Mouse (Mus musculus): Measurements from ENCODE around the gene Dvl3. TPM values are rescaled to one million over a fixed set of nuclear protein-coding genes. Genes with fewer than 3 reads are reported as not detected.
A peak's percentile ranks its signal among the peaks of the same experiment; 100 is the strongest.

The Dvl3 gene
- polyA plus RNA-seq, 1 experiment, result 60.2 TPM

DNA sequence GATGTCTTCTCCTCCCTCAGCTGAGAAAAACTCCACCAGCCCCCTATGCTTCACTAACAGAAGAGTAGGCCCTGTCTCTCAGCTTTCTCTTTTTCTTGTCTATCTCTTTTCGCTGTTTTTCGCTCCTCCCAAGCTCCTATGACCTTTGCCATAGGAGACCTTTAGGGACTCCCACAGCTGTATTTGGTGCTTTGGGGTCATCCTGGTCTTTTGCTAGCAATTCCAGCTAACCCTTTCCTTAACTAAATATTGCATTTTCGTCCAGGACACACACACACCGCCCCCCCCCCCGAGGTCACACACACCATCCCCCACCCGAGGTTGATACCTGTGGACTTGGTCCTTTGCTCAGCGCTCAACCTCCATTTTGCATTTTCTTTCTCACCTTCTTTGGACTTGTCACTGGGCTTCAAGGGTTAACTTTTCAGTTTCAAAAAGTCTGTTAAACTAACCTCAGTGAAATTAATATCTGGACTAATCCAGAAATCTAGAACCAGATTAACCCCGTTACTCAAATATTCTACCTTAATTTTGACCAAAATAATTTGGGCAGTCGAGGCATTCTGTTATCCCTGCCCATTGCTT, 19.4 kb downstream of the Dvl3 start:
- Histone ChIP-seq H3K27ac (ENCODE audit: insufficient read depth, low read length) (peak overlapping the region; percentile 82), H3K27me3 (ENCODE audit: control insufficient read depth, insufficient read depth, low read length) (no peaks in the 10 kb centered on the region), H3K4me1 (ENCODE audit: control insufficient read depth, insufficient read depth, low read length) (peaks cover 11% of the 10 kb centered on the region), H3K4me3 (replicated peaks; ENCODE audit: insufficient read depth, low read depth, low read length) (peak overlapping the region; percentile 92)
- no peak for DNase-seq
- TF ChIP-seq POLR2A (IDR thresholded peaks at IDR 0.05; ENCODE audit: borderline replicate concordance, insufficient read depth, low read length), result no peak
- no peak for TF ChIP-seq CTCF (IDR thresholded peaks at IDR 0.05; ENCODE audit: borderline replicate concordance, insufficient read depth, low read depth, low read length)
- 18% methylated on average over 9 of the region's 9 CpGs for WGBS

GRCm38 (mm10) chr16:20537071-20537471, 20.3 kb downstream of the Dvl3 start:
- no peaks in the 10 kb centered on the region for H3K27me3 ChIP-seq (ENCODE audit: control insufficient read depth, insufficient read depth, low read length)
- DNase-seq, result peak; percentile 57 to 66
- 0 out of 2 replicates have a peak overlapping the region, but pooled peaks have one; percentile 28 for H3K27ac ChIP-seq (ENCODE audit: insufficient read depth, low read length)
- peaks cover 11% of the 10 kb centered on the region for H3K4me1 ChIP-seq (ENCODE audit: control insufficient read depth, insufficient read depth, low read length)
- H3K4me3 ChIP-seq (replicated peaks; ENCODE audit: insufficient read depth, low read depth, low read length), result peak overlapping the region; percentile 92
- TF ChIP-seq CTCF (IDR thresholded peaks at IDR 0.05; ENCODE audit: borderline replicate concordance, insufficient read depth, low read depth, low read length), result no peak
- TF ChIP-seq POLR2A (IDR thresholded peaks at IDR 0.05; ENCODE audit: borderline replicate concordance, insufficient read depth, low read length), result no peak
- under 1% methylated on average over 5 of the region's 5 CpGs for WGBS

- no peak overlapping the region for H3K27ac ChIP-seq (ENCODE audit: insufficient read depth, low read length)
- WGBS, result 13% methylated on average over 6 of the region's 6 CpGs
Measured at GRCm38 (mm10) chr16:20537601-20538320, 21.0 kb downstream of the Dvl3 start.

DNA sequence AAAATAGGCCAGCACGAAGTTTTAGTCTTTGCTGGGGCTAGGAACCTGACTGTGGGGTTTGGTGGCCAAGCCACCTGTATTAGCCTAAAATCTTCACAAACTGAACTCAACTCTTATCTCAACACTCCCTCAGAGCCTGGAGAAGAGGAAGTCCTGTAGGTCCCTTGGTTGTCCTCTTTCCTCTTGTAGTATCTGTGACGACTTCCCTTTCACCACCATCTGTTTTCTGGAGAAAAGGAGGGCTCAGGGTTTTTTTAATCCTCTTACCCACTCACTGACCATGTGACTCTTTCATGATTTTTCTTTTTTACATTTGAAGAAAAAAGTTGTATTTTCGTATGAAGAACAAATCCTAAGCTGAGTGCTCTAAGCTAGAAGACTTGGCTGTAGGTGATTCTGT, 22.9 kb downstream of the Dvl3 start:
- H3K4me3 ChIP-seq (replicated peaks; ENCODE audit: insufficient read depth, low read depth, low read length), result no peak overlapping the region
- WGBS, result 69% methylated on average over 3 of the region's 3 CpGs
- peaks cover 11% of the 10 kb centered on the region for H3K4me1 ChIP-seq (ENCODE audit: control insufficient read depth, insufficient read depth, low read length)
- TF ChIP-seq CTCF (IDR thresholded peaks at IDR 0.05; ENCODE audit: borderline replicate concordance, insufficient read depth, low read depth, low read length) (no peak), POLR2A (IDR thresholded peaks at IDR 0.05; ENCODE audit: borderline replicate concordance, insufficient read depth, low read length) (no peak)
- H3K27ac ChIP-seq (ENCODE audit: insufficient read depth, low read length), result no peak overlapping the region
- no peak for DNase-seq
- no peaks in the 10 kb centered on the region for H3K27me3 ChIP-seq (ENCODE audit: control insufficient read depth, insufficient read depth, low read length)

More at GRCm38 (mm10) chr16:20537601-20538320, 21.0 kb downstream of the Dvl3 start:
- no peaks in the 10 kb centered on the region for H3K27me3 ChIP-seq (ENCODE audit: control insufficient read depth, insufficient read depth, low read length)
- peak overlapping the region; percentile 92 for H3K4me3 ChIP-seq (replicated peaks; ENCODE audit: insufficient read depth, low read depth, low read length)
- TF ChIP-seq CTCF (IDR thresholded peaks at IDR 0.05; ENCODE audit: borderline replicate concordance, insufficient read depth, low read depth, low read length) (no peak), POLR2A (IDR thresholded peaks at IDR 0.05; ENCODE audit: borderline replicate concordance, insufficient read depth, low read length) (no peak)
- DNase-seq, result no peak
- H3K4me1 ChIP-seq (ENCODE audit: control insufficient read depth, insufficient read depth, low read length), result peaks cover 11% of the 10 kb centered on the region

DNA sequence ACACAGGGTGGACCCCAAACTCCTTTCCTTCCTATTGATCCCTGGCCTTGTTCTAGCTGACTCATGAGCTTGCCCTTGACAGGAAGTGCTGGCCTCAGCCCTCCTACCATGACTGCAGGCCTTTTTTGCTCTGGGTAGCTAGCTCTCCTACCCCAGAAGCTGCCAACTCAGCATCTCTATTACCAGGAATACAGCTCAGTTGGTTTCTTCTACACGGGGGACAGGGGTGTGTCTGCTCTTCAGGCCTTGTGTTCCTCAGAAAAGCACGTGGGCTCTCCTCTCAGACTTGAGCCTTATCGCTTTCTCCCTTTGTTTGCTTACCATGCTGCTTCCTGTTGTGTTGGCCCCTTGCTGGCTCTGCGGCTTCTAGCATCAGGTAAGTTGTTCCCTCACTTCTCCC, 23.7 kb downstream of the Dvl3 start:
- TF ChIP-seq POLR2A (IDR thresholded peaks at IDR 0.05; ENCODE audit: borderline replicate concordance, insufficient read depth, low read length) (no peak), CTCF (IDR thresholded peaks at IDR 0.05; ENCODE audit: borderline replicate concordance, insufficient read depth, low read depth, low read length) (no peak)
- Histone ChIP-seq H3K27me3 (ENCODE audit: control insufficient read depth, insufficient read depth, low read length) (no peaks in the 10 kb centered on the region), H3K27ac (ENCODE audit: insufficient read depth, low read length) (no peak overlapping the region), H3K4me1 (ENCODE audit: control insufficient read depth, insufficient read depth, low read length) (peaks cover 11% of the 10 kb centered on the region), H3K4me3 (replicated peaks; ENCODE audit: insufficient read depth, low read depth, low read length) (no peak overlapping the region)
- DNase-seq, result no peak
- WGBS, result 86% methylated on average over 4 of the region's 4 CpGs

DNA sequence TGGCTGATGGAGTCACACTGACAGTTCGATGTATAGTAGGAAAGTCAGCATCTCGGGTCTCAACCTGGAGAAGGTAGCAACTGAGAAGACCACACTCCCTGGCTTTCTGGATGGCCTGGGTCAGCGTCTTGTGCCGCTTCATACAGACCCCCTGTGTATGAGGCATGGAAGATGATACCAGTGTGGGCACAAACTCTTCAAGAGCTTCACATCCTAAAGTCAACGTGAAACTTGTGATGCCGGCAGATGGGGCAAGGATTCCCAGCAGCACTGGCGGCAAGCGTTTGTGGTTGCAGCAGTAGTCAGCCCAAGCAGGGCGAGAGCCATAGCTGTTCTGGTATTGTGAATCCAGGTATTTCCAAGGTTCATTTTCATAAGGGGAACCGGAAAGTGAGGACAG, 28.9 kb downstream of the Dvl3 start:
- no peaks in the 10 kb centered on the region; the same call in 1 of the 2 replicates for H3K4me1 ChIP-seq (ENCODE audit: control insufficient read depth, insufficient read depth, low read length)
- TF ChIP-seq POLR2A (IDR thresholded peaks at IDR 0.05; ENCODE audit: borderline replicate concordance, insufficient read depth, low read length), result no peak
- no peak for TF ChIP-seq CTCF (IDR thresholded peaks at IDR 0.05; ENCODE audit: borderline replicate concordance, insufficient read depth, low read depth, low read length)
- 89% methylated on average over 10 of the region's 10 CpGs for WGBS
- H3K4me3 ChIP-seq (replicated peaks; ENCODE audit: insufficient read depth, low read depth, low read length), result no peak overlapping the region
- DNase-seq, result no peak
- H3K27ac ChIP-seq (ENCODE audit: insufficient read depth, low read length), result no peak overlapping the region
- H3K27me3 ChIP-seq (ENCODE audit: control insufficient read depth, insufficient read depth, low read length), result no peaks in the 10 kb centered on the region

DNA sequence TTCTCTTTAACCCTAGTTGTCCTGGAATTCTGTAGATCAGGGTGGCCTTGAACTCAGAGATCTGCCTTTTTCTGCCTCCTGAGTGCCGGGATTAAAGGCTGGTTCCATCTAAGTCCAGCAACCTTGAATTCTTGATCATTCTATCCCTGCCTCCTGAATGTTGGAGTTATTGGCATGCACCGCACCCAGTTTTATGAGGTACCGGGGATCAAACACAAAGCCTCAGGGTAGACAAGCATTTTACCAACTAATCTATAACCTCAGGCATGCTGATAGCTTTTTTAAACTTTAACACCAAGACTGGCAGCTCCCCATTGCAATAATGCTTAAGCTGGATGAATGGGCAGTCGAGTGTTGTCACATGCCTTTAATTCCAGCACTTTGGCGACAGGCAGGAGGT, 30.6 kb downstream of the Dvl3 start:
- Histone ChIP-seq H3K27ac (ENCODE audit: insufficient read depth, low read length) (no peak overlapping the region), H3K4me3 (replicated peaks; ENCODE audit: insufficient read depth, low read depth, low read length) (no peak overlapping the region), H3K27me3 (ENCODE audit: control insufficient read depth, insufficient read depth, low read length) (no peaks in the 10 kb centered on the region), H3K4me1 (ENCODE audit: control insufficient read depth, insufficient read depth, low read length) (no peaks in the 10 kb centered on the region; the same call in 1 of the 2 replicates)
- 60% methylated on average over 5 of the region's 5 CpGs for WGBS
- TF ChIP-seq POLR2A (IDR thresholded peaks at IDR 0.05; ENCODE audit: borderline replicate concordance, insufficient read depth, low read length) (no peak), CTCF (IDR thresholded peaks at IDR 0.05; ENCODE audit: borderline replicate concordance, insufficient read depth, low read depth, low read length) (no peak)
- DNase-seq, result no peak
